Mouse (Mus musculus) left cerebral cortex, postnatal 10 days (tissue): Measurements from ENCODE around the gene Rps11. TPM values are rescaled to one million over a fixed set of nuclear protein-coding genes. Genes with fewer than 3 reads are reported as not detected.
"Not testable (repeated sequence)": the region's sequence is repeated elsewhere in the genome, so short reads cannot be mapped to it uniquely, and the experiment has no call there.

Experiments
- DNase-seq, 2 experiments: peaks; one replicate each; pipeline ENCODE4 v3.0.0; 2021 to 2022; ENCODE audit warnings: low spot score in 2 of 2, mixed read lengths in 1 of 2; ENCODE audit errors: extremely low spot score in 1 of 2
- intact Hi-C: fragments of 180-260 bp; cut with DNase I; formaldehyde crosslinking; loops from one replicate; pipeline ENCODE4 v1.15.1; 2025
- total RNA-seq, 2 experiments: library from RNA; stranded (reverse); gene quantifications; 2 replicates each; pipeline ENCODE4 v1.2.3; 2021

Rps11 gene
- total RNA-seq, 2 experiments from 2014 or later = 482 to 530 TPM

DNA sequence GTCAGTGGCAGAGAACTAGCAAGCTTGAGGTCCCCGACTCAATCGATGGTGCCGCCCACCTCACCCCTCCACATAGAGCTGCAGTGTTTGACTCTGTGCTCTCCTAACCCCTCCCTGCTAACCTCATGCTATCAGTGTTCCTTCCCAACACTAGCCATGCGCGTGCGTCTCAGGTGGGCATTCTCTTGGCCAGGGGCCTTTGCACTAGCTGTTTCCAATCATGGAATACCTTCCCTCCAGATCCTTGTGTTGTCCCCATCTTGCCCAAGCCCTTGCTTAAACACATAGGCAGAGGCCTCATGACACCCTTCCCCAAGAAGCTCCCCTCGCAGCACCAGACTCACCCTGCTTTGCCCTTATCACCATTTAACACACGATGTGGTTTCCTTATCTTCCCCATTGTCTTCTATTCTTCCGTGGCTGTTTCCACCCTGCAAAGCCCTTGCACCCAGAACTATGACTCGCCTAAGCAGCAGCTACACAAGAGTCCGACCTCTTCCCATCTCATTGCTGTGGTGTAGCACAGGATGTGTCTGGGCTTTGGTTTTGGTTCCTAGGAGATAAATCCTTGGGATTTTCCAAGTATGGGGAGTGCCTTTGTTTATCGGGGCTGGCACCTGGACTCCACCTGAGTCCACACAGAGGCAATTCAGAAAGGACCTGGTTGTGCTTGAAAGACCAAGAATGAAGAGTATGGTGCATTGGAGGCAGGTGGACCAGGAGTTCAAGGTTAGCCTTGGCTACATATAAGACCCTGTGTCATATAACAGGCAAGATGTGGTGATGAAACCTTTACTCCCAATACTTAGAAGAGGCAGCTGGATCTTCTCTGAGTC, 13.2 kb upstream of the Rps11 start:
- no peak for DNase-seq
- intact Hi-C loops = no loop called here

DNA sequence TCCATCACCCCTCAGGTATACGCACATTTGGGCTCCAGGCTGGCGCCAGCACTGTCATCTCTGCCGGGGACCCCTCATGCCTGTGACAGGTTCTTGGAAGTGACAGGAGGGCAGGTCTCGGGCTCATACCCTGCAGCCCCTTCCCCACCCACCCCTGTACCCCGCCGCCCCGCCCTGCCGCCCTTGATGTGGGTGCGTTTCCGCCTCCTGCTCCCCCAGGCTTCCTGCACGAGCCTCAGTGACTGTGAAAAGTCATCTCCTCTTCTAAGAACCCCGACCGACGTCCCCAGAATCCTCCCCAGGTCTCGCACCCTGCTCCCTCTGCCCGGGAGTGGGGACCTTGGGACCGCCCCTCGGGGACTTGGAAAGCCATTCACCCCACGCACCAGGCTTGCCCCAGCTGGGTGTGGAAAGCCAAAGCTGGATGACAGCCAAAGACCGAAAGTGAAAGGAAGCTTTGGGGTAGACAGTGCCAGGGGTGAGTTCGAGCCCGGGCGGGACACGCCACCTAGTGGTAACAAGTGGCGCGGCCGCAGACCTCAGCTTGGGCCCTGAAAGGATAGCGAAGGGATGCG, 11.8 kb upstream of the Rps11 start, which contains the start of the genes Gm45713 and Flt3l:
Gm45713 (minus strand) TSS at position 239 of the 575 bp plus-strand sequence.
Flt3l (minus strand) TSS at position 440 of the 575 bp plus-strand sequence.
- intact Hi-C loops = no loop called here
- peak; percentile 83 to 91 for DNase-seq

- DNase-seq = no peak
- intact Hi-C loops = no loop called here
Observed at GRCm38 (mm10) chr7:45135370-45135769, 11.1 kb upstream of the Rps11 start.

- intact Hi-C loops = no loop called here
- DNase-seq = peak in 1 of 2 experiments; percentile 58
Observed at GRCm38 (mm10) chr7:45134544-45135026, 10.3 kb upstream of the Rps11 start.

GRCm38 (mm10) chr7:45133446-45134159, 9.4 kb upstream of the Rps11 start:
- no peak for DNase-seq
- intact Hi-C loops = no loop called here

GRCm38 (mm10) chr7:45131850-45132249, 7.6 kb upstream of the Rps11 start:
- intact Hi-C loops = no loop called here
- no peak for DNase-seq

- DNase-seq = no peak
- intact Hi-C loops = loop anchor here (5.0 kb wide), 1 partner anchor 48 kb away; no protein-coding TSS in a partner anchor
Observed at GRCm38 (mm10) chr7:45129776-45130512, 5.7 kb upstream of the Rps11 start.

GRCm38 (mm10) chr7:45129318-45129717, 5.1 kb upstream of the Rps11 start:
- DNase-seq = peak in 1 of 2 experiments; percentile 64
- intact Hi-C loops = loop anchor here (5.0 kb wide), 1 partner anchor 47 kb away; no protein-coding TSS in a partner anchor

GRCm38 (mm10) chr7:45128624-45129246, 4.5 kb upstream of the Rps11 start, which contains the start of gene Rpl13a:
TSS of gene Rpl13a (minus strand) at chr7:45128761.
- peak; percentile 99 for DNase-seq
- intact Hi-C loops = loop anchor here (5.0 kb wide), 1 partner anchor 46 kb away; no protein-coding TSS in a partner anchor

DNA sequence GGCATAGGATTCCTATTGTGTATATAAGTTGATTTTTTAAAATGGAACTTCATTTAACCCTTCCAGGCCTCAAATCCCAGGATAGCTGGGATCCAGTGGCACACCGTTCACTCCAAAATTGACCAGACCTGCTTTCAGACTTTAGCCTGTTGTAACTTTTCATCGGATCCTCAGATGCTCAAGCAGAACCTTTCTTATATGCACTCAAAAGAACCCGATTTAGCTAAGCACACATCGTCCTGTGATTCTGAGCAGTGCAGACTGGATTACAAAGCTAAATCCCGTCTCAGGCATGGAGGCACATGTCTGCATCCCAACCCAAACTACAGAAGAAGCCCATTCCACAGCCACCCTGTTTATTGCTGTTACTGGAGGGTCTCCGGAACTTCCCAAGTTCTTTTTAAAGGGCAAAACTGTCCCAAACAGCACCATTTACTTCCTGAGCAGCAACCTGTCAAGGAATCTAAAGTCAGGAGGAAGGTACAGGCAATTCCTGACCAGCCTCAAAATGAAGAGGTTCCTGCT, 3.5 kb upstream of the Rps11 start:
- intact Hi-C loops = loop anchor here (5.0 kb wide), 1 partner anchor 45 kb away; no protein-coding TSS in a partner anchor

DNA sequence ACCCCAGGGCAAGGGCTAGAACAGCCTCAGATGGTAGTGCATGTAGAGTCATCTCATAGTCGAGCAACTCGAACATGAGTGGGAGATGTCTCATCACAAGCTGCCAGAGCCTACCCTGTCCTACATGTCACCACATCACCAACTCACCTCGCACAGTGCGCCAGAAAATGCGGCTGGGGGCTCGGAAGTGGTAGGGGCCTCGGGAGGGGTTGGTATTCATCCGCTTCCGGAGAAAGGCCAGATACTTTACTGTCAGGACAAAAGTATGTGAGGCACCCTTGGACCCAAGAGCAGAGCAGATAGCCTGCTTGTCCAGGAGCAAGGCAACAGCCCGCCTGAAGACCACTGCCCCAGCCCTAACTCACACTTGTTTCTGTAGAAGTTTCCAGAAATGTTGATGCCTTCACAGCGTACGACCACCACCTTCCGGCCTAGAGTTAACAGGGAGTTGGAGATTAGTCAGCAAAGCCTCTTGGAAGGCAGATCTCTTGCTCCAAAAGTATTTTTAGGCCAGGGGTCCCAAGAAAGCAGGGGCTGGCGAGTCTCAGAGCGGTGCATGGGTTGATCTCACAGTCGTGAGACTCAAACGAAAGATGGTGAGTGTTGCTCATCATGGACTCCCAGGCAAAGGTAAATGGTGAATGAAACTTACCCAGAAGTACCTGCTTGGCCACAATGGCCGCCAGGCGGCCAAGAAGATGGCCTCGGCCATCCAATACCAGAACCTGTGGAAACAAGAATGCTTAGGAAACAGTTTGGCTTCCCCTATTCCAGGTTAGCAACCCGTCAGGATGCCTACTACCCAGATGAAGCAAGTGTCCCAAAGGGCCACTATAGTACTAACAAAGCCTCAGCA, 2.8 kb upstream of the Rps11 start:
- intact Hi-C loops = loop anchor here (5.0 kb wide), 1 partner anchor 45 kb away; no protein-coding TSS in a partner anchor
- DNase-seq = no peak

More for the DNA sequence above, 3.5 kb upstream of the Rps11 start:
- no peak for DNase-seq

DNA sequence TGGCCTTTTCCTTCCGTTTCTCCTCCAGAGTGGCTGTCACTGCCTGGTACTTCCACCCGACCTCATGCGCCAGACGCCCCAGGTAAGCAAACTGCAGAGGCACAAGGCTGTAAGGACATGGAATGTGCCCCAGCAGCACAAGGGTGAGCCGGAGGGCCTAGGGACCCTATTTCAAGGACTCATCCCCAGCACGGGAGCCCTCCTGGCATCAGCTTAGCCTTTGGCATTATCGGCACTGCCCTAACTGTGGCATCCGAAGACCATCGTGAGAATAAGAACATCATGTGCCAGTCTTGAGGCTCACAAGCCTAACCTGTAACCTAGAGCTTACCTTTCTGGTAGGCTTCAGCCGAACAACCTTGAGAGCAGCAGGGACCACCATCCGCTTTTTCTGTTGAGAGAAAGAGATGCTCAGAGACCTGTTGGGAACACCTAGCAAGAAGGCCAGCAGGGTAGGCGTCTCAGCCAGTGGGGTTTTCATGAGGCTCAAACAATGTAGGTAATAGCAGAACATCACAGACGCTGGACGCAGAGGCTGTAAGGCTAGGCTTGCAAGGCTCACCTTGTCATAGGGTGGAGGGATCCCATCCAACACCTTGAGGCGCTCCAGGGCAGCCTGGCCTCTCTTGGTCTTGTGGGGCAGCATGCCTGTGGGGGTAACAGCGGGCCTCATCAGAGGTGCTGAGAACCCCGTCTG, 2.1 kb upstream of the Rps11 start:
- intact Hi-C loops = loop anchor here (5.0 kb wide), 1 partner anchor 44 kb away; no protein-coding TSS in a partner anchor

DNA sequence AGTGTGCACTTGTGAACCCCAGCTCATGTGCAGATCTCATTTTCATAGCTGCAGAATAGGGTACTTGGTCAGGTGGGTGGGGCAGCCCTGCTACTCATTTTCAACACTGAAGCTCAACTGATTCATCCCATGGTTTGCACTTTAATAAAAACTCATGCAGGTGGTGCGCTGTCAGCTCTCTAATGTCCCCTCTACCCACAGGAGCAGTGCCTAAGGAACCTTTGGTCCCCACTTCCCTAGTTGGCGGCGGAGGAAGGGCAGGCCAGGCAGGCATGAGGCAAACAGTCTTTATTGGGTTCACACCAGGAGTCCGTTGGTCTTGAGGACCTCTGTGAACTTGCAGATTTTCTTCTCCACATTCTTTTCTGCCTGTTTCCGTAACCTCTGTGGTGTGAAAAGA, 1.4 kb upstream of the Rps11 start:
- intact Hi-C loops = loop anchor here (5.0 kb wide), 1 partner anchor 43 kb away; no protein-coding TSS in a partner anchor
- DNase-seq = not testable (repeated sequence)

More for the DNA sequence above, 2.1 kb upstream of the Rps11 start:
- DNase-seq = no peak

GRCm38 (mm10) chr7:45125144-45125600, 933 bp upstream of the Rps11 start:
- no peak for DNase-seq
- intact Hi-C loops = loop anchor here (5.0 kb wide), 1 partner anchor 43 kb away; no protein-coding TSS in a partner anchor

GRCm38 (mm10) chr7:45123186-45123570, 1.1 kb downstream of the Rps11 start:
- intact Hi-C loops = no loop called here
- peak in 1 of 2 experiments; percentile 72 for DNase-seq
